ENCODE assay signal across 32 mouse cellular contexts in the genomic region with DNA sequence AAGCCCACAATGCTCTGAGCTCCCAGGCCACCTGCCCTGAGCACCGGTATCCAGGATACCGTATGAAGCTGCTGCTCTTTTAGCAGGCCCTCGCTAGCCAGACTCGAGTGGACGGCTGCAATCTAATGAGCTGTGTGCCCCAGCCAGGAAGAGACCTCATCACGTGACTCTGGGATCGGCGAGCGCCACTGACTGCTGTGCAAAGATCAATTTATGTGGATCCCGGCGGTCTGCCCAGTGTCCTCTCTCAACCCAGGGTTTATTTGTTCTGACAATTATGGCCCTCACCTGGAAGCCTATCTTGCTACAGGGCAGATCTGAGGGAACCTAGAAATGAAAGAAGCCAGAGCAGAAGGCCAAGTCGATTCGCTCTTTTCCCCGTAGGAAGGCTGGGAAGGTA.
DNase-seq lines count a peak whose midpoint lies in the region; ATAC-seq and TF ChIP-seq lines count a peak whose summit lies in the region.
"Had no signal": no experiment of that assay in that cellular context is flagged by ENCODE, and none has a peak within 500 bp of the region (broad histone marks: within the 10 kb centered on the region; RNA-seq: fewer than 3 reads in every experiment).

No protein-coding gene starts in this region.

- no peak for TF ChIP-seq CTCF in small intestine, adult 2 months (IDR thresholded peaks at IDR 0.05; ENCODE audit: extremely low read depth, insufficient read length, insufficient replicate concordance, low read depth, low read length)

- ATAC-seq in cerebellum, adult (ENCODE audit: insufficient number of reproducible peaks, low FRiP score, low TSS enrichment) = no peak
- ATAC-seq in midbrain, embryonic 12.5 days (ENCODE audit: low FRiP score, low read depth) = peak; percentile 38; the same call in 1 of the 2 replicates
- ATAC-seq in midbrain, embryonic 16.5 days = no peak
- ATAC-seq: activated CD4-positive, CD25-positive, alpha-beta regulatory T cell, adult 4 months; inflammation-experienced regulatory T-cells, adult 6 months had no signal

- no peaks in the 10 kb centered on the region for H3K9me3 ChIP-seq in midbrain, embryonic 12.5 days
- no peaks in the 10 kb centered on the region for H3K9me3 ChIP-seq in midbrain, embryonic 16.5 days (replicated peaks; ENCODE audit: control insufficient read depth, low read length, poor library complexity, severe bottlenecking)
- H3K9me3 ChIP-seq: embryonic facial prominence, embryonic 12.5 days; forebrain, embryonic 12.5 days; heart, embryonic 13.5 days; hindbrain, embryonic 13.5 days; limb, embryonic 10.5 days; liver, embryonic 13.5 days; lung, embryonic 15.5 days; megakaryocyte, embryonic 14.5 days; neural tube, embryonic 15.5 days; stomach, embryonic 15.5 days had no signal

- no peak overlapping the region for H3K4me2 ChIP-seq in midbrain, embryonic 12.5 days (replicated peaks)
- no peak overlapping the region for H3K4me2 ChIP-seq in midbrain, embryonic 16.5 days (ENCODE audit: low read length)
- H3K4me2 ChIP-seq: embryonic facial prominence, embryonic 12.5 days; forebrain, embryonic 12.5 days; heart, embryonic 13.5 days; hindbrain, embryonic 13.5 days; liver, embryonic 13.5 days; lung, embryonic 15.5 days; neural tube, embryonic 15.5 days; stomach, embryonic 15.5 days had no signal

- no peak overlapping the region for H3K27ac ChIP-seq in midbrain, embryonic 12.5 days (replicated peaks)
- no peak overlapping the region for H3K27ac ChIP-seq in midbrain, embryonic 16.5 days (ENCODE audit: low read length)
- H3K27ac ChIP-seq in small intestine, adult 2 months (ENCODE audit: insufficient read depth, low read depth, low read length) = peak overlapping the region; percentile 32; the same call in 1 of the 2 replicates
- H3K27ac ChIP-seq: embryonic facial prominence, embryonic 12.5 days; forebrain, embryonic 12.5 days; heart, adult 2 months; heart, embryonic 13.5 days; hindbrain, embryonic 13.5 days; layer of hippocampus, adult 2 months; limb, embryonic 10.5 days; liver, embryonic 13.5 days; lung, embryonic 15.5 days; neural tube, embryonic 15.5 days; stomach, embryonic 15.5 days had no signal

- peaks cover 15% of the 10 kb centered on the region for H3K4me1 ChIP-seq in midbrain, embryonic 12.5 days
- H3K4me1 ChIP-seq in midbrain, embryonic 16.5 days (ENCODE audit: control insufficient read depth, insufficient read depth, low read length) = peaks cover 5% of the 10 kb centered on the region
- H3K4me1 ChIP-seq in small intestine, adult 2 months (ENCODE audit: control insufficient read depth, insufficient read depth, insufficient read length, low read length) = peaks cover 9% of the 10 kb centered on the region; the same call in 1 of the 2 replicates
- H3K4me1 ChIP-seq: liver, embryonic 13.5 days had no signal

- H3K9ac ChIP-seq in midbrain, embryonic 12.5 days (replicated peaks) = no peak overlapping the region
- H3K9ac ChIP-seq in midbrain, embryonic 16.5 days (ENCODE audit: low read depth, low read length) = no peak overlapping the region
- H3K9ac ChIP-seq: embryonic facial prominence, embryonic 12.5 days; forebrain, embryonic 12.5 days; heart, embryonic 13.5 days; hindbrain, embryonic 13.5 days; liver, embryonic 13.5 days; lung, embryonic 15.5 days; neural tube, embryonic 15.5 days; stomach, embryonic 15.5 days had no signal

- WGBS in midbrain, embryonic 12.5 days = 70% methylated on average over 14 of the region's 14 CpGs
- WGBS in midbrain, embryonic 16.5 days = 58% methylated on average over 14 of the region's 14 CpGs
- WGBS in small intestine, adult 2 months = 41% methylated on average over 14 of the region's 14 CpGs

- H3K27me3 ChIP-seq in midbrain, embryonic 12.5 days = peaks cover 22% of the 10 kb centered on the region
- H3K27me3 ChIP-seq in midbrain, embryonic 16.5 days (ENCODE audit: control insufficient read depth, insufficient read depth, low read depth, low read length) = no peaks in the 10 kb centered on the region
- no peaks in the 10 kb centered on the region for H3K27me3 ChIP-seq in small intestine, adult 2 months (ENCODE audit: control insufficient read depth, insufficient read depth, low read length)
- H3K27me3 ChIP-seq: liver, embryonic 13.5 days; lung, embryonic 15.5 days; neural tube, embryonic 15.5 days; stomach, embryonic 15.5 days had no signal

- DNase-seq in cerebellum, postnatal 14 days = peak; percentile 20 to 26
- peak; percentile 19 to 64 for DNase-seq in kidney, postnatal 25 days
- no peak for DNase-seq in kidney, postnatal 14 days
- no peak for DNase-seq in heart, postnatal 36 days
- DNase-seq: adrenal gland, adult 8-10 months; cerebellum, adult 18-20 months; cerebellum, postnatal 25 days; gastrocnemius, postnatal 36 days; heart, adult 2 months; heart, postnatal 14 days; liver, embryonic 13.5 days; lung, postnatal 36 days; right cerebral cortex, adult 18-20 months; right cerebral cortex, postnatal 4 days; thymus, postnatal 36 days had no signal

- intact Hi-C loops in heart, postnatal 36 days (cut with DNase I) = no loop called here

- H3K36me3 ChIP-seq in midbrain, embryonic 12.5 days = peaks cover 52% of the 10 kb centered on the region
- H3K36me3 ChIP-seq in midbrain, embryonic 16.5 days (ENCODE audit: control insufficient read depth, insufficient read depth, low read length) = peaks cover 3% of the 10 kb centered on the region; the same call in 1 of the 2 replicates
- H3K36me3 ChIP-seq in small intestine, adult 2 months (ENCODE audit: control insufficient read depth, insufficient read depth, low read length) = peaks cover 24% of the 10 kb centered on the region

- no peak overlapping the region for H3K4me3 ChIP-seq in midbrain, embryonic 12.5 days
- no peak overlapping the region for H3K4me3 ChIP-seq in midbrain, embryonic 16.5 days (ENCODE audit: low read depth, low read length)
- H3K4me3 ChIP-seq in small intestine, adult 2 months (ENCODE audit: low read depth, low read length) = 0 out of 2 replicates have a peak overlapping the region, but pooled peaks have one; percentile 16
- H3K4me3 ChIP-seq: embryonic facial prominence, embryonic 12.5 days; forebrain, embryonic 12.5 days; heart, adult 2 months; heart, embryonic 13.5 days; hindbrain, embryonic 13.5 days; layer of hippocampus, adult 2 months; limb, embryonic 10.5 days; liver, embryonic 13.5 days; lung, embryonic 15.5 days; megakaryocyte, embryonic 14.5 days; myocyte; neural tube, embryonic 15.5 days; stomach, embryonic 15.5 days had no signal

- no peak for TF ChIP-seq POLR2A in small intestine, adult 2 months (IDR thresholded peaks at IDR 0.05; ENCODE audit: low read depth, low read length)

Comparison
In these comparisons a context has a peak if more than half of its experiments do, and no peak if none do; other contexts are left out.
1. DNase-seq: peak in cerebellum, postnatal 14 days (2 of 2) and kidney, postnatal 25 days (2 of 2); none in kidney, postnatal 14 days (single experiment) and heart, postnatal 36 days (0 of 2).